Mouse (Mus musculus): Measurements from ENCODE around the gene Cped1. TPM values are rescaled to one million over a fixed set of nuclear protein-coding genes. Genes with fewer than 3 reads are reported as not detected.

Gene Cped1
- polyA plus RNA-seq, 1 experiment = 0.79 TPM

DNA sequence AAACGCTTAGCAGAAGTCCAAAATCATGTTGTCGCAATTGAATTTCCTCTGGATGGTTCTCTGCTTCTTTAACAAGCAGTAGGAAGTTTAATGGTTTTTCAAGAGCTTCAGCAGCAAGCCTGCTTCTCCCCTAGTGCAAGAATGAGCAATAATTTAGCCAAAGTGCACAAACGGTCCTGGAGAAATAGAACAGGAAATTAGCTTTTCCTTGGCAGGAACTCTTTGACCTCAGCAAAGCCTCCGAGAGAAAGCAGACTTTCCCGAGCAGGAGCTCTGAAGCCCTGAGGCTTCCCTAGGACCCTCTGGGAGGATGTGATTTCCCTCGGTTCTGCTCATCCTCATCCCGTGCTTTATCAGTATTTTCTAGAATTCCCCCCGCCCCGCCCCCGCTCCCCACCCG is 13.3 kb downstream of the Cped1 start:
- H3K79me2 ChIP-seq (ENCODE audit: control insufficient read depth, insufficient read depth) = no peaks in the 10 kb centered on the region
- H3ac ChIP-seq (ENCODE audit: control insufficient read depth, insufficient read length) = no peak overlapping the region
- no peaks in the 10 kb centered on the region for H3K27me3 ChIP-seq (ENCODE audit: control insufficient read depth, insufficient read depth, insufficient read length)
- H3K4me3 ChIP-seq = no peak overlapping the region
- H3K4me2 ChIP-seq (ENCODE audit: low read depth) = no peak overlapping the region
- no peak for TF ChIP-seq USF1 (IDR thresholded peaks at IDR 0.05; ENCODE audit: low read depth)
- TF ChIP-seq E2F4 (IDR thresholded peaks at IDR 0.05; ENCODE audit: insufficient read depth) = no peak
- TF ChIP-seq POLR2AphosphoS2 (IDR thresholded peaks at IDR 0.05; ENCODE audit: insufficient read length, low read depth) = no peak
- TF ChIP-seq REST (IDR thresholded peaks at IDR 0.05; ENCODE audit: insufficient read depth, insufficient read length) = no peak
- TF ChIP-seq SRF (IDR thresholded peaks at IDR 0.05; ENCODE audit: control insufficient read depth, insufficient read length, low read depth) = no peak
- no peak for TF ChIP-seq CEBPB (IDR thresholded peaks at IDR 0.05; ENCODE audit: insufficient read depth, poor library complexity, severe bottlenecking)
- no peak for TF ChIP-seq TCF12 (IDR thresholded peaks at IDR 0.05; ENCODE audit: insufficient read depth, poor library complexity, severe bottlenecking)
- no peak for TF ChIP-seq MAX (IDR thresholded peaks at IDR 0.05; ENCODE audit: low read depth)
- no peak for TF ChIP-seq MYOD1 (IDR thresholded peaks at IDR 0.05; ENCODE audit: control insufficient read depth in 1 of 3, insufficient read length in 2 of 3, low read depth in 2 of 3)
- no peak for TF ChIP-seq MYOG (IDR thresholded peaks at IDR 0.05; ENCODE audit: control insufficient read depth in 1 of 3, insufficient read depth in 1 of 3, insufficient read length in 2 of 3, low read depth in 2 of 3)
- TF ChIP-seq POLR2A (IDR thresholded peaks at IDR 0.05; ENCODE audit: insufficient read length, low read depth) = no peak
- no peak for TF ChIP-seq TCF3 (IDR thresholded peaks at IDR 0.05; ENCODE audit: insufficient read length, low read depth)
- no peaks in the 10 kb centered on the region for H3K36me3 ChIP-seq (ENCODE audit: control insufficient read depth, insufficient read depth)

DNA sequence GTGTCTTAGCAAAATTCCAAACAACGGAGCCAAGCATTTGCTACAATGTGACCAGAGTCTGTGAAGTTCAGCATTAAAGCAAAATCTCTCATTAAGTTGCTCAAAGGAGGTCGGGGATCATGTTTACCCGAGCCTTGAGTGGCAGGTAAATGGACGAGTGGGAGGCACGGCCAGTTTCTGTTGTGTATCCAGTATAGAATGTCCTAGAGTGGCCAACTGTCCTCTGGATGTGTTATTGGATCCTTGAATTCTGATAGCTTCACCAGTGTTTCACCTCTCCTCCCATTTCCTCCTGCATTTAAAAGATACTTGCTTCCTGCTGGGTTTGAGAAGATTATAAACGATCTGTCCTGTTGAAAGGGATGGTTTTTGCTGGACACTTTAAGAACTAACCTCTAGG is 14.4 kb downstream of the Cped1 start:
- H3K79me2 ChIP-seq (ENCODE audit: control insufficient read depth, insufficient read depth) = no peaks in the 10 kb centered on the region
- H3ac ChIP-seq (ENCODE audit: control insufficient read depth, insufficient read length) = no peak overlapping the region
- H3K36me3 ChIP-seq (ENCODE audit: control insufficient read depth, insufficient read depth) = no peaks in the 10 kb centered on the region
- H3K4me3 ChIP-seq = no peak overlapping the region
- TF ChIP-seq CEBPB (IDR thresholded peaks at IDR 0.05; ENCODE audit: insufficient read depth, poor library complexity, severe bottlenecking) (no peak), MAX (IDR thresholded peaks at IDR 0.05; ENCODE audit: low read depth) (no peak), E2F4 (IDR thresholded peaks at IDR 0.05; ENCODE audit: insufficient read depth) (no peak), USF1 (IDR thresholded peaks at IDR 0.05; ENCODE audit: low read depth) (no peak), MYOG (IDR thresholded peaks at IDR 0.05; ENCODE audit: control insufficient read depth in 1 of 3, insufficient read depth in 1 of 3, insufficient read length in 2 of 3, low read depth in 2 of 3) (no peak), TCF12 (IDR thresholded peaks at IDR 0.05; ENCODE audit: insufficient read depth, poor library complexity, severe bottlenecking) (no peak)
- no peak overlapping the region for H3K4me2 ChIP-seq (ENCODE audit: low read depth)
- H3K27me3 ChIP-seq (ENCODE audit: control insufficient read depth, insufficient read depth, insufficient read length) = no peaks in the 10 kb centered on the region

DNA sequence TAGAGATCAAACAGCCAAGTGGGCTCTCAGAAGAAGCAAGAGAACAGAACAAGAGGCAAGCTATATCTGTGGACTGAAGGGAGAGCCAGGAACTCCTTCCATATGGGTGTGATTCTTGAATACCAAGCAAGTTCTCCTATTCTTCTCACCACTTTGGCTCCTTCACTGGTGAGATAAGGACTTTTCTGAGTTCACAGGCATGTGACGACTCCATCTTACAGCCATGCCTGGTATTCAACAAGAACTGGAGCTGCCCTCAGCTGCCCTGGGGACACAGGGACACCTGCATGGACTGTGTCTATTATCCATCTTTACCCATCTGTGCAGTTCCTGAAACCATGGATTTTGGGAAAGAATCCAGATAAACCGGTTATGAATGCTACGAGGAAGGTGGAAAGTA is 15.2 kb downstream of the Cped1 start:
- H3K4me3 ChIP-seq = no peak overlapping the region
- H3K27me3 ChIP-seq (ENCODE audit: control insufficient read depth, insufficient read depth, insufficient read length) = no peaks in the 10 kb centered on the region
- no peak for TF ChIP-seq TCF3 (IDR thresholded peaks at IDR 0.05; ENCODE audit: insufficient read length, low read depth)
- no peak for TF ChIP-seq SRF (IDR thresholded peaks at IDR 0.05; ENCODE audit: control insufficient read depth, insufficient read length, low read depth)
- no peak for TF ChIP-seq TCF12 (IDR thresholded peaks at IDR 0.05; ENCODE audit: insufficient read depth, poor library complexity, severe bottlenecking)
- TF ChIP-seq CEBPB (IDR thresholded peaks at IDR 0.05; ENCODE audit: insufficient read depth, poor library complexity, severe bottlenecking) = no peak
- TF ChIP-seq MAX (IDR thresholded peaks at IDR 0.05; ENCODE audit: low read depth) = no peak
- no peak for TF ChIP-seq POLR2AphosphoS2 (IDR thresholded peaks at IDR 0.05; ENCODE audit: insufficient read length, low read depth)
- TF ChIP-seq MYOD1 (IDR thresholded peaks at IDR 0.05; ENCODE audit: control insufficient read depth in 1 of 3, insufficient read length in 2 of 3, low read depth in 2 of 3) = no peak
- TF ChIP-seq MYOG (IDR thresholded peaks at IDR 0.05; ENCODE audit: control insufficient read depth in 1 of 3, insufficient read depth in 1 of 3, insufficient read length in 2 of 3, low read depth in 2 of 3) = no peak
- no peak for TF ChIP-seq USF1 (IDR thresholded peaks at IDR 0.05; ENCODE audit: low read depth)
- TF ChIP-seq REST (IDR thresholded peaks at IDR 0.05; ENCODE audit: insufficient read depth, insufficient read length) = no peak
- no peak for TF ChIP-seq E2F4 (IDR thresholded peaks at IDR 0.05; ENCODE audit: insufficient read depth)
- H3K4me2 ChIP-seq (ENCODE audit: low read depth) = no peak overlapping the region
- no peak overlapping the region for H3ac ChIP-seq (ENCODE audit: control insufficient read depth, insufficient read length)
- no peaks in the 10 kb centered on the region for H3K79me2 ChIP-seq (ENCODE audit: control insufficient read depth, insufficient read depth)
- no peaks in the 10 kb centered on the region for H3K36me3 ChIP-seq (ENCODE audit: control insufficient read depth, insufficient read depth)

DNA sequence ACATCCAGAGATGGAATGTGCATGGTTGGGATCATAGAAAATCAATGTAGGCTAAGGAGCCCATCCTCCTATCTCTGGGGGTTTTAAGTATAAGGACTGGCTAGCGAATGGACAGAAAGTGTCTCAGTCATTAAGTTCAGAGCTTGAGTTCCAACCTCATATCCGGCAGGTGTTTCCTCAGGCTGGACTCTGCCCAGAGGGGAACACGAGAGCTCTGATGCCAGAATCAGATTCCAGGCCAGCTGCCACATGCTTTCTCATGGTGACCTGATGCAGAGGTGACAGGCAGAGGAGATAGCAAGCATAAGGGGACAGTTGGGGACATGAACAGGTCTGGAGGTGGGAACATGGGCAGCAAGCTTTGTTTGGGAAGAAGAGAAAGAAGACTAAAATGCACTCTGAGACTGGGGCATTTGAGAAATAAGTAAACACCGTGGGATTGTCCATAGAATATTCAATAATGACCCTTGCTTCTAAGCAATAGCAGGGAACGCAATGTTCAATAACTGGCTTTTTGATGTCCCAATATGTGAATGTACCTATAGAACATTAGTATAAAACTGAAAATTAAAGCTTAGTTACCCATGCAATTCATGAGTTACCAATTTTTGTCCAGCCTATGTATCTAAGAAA is 15.7 kb downstream of the Cped1 start:
- Histone ChIP-seq H3K79me2 (ENCODE audit: control insufficient read depth, insufficient read depth) (no peaks in the 10 kb centered on the region), H3ac (ENCODE audit: control insufficient read depth, insufficient read length) (no peak overlapping the region), H3K36me3 (ENCODE audit: control insufficient read depth, insufficient read depth) (no peaks in the 10 kb centered on the region), H3K4me2 (ENCODE audit: low read depth) (no peak overlapping the region), H3K27me3 (ENCODE audit: control insufficient read depth, insufficient read depth, insufficient read length) (no peaks in the 10 kb centered on the region), H3K4me3 (no peak overlapping the region)
- TF ChIP-seq MYOD1 (IDR thresholded peaks at IDR 0.05; ENCODE audit: control insufficient read depth in 1 of 3, insufficient read length in 2 of 3, low read depth in 2 of 3) (peak in 1 of 3 experiments; percentile 12), SRF (IDR thresholded peaks at IDR 0.05; ENCODE audit: control insufficient read depth, insufficient read length, low read depth) (no peak)

DNA sequence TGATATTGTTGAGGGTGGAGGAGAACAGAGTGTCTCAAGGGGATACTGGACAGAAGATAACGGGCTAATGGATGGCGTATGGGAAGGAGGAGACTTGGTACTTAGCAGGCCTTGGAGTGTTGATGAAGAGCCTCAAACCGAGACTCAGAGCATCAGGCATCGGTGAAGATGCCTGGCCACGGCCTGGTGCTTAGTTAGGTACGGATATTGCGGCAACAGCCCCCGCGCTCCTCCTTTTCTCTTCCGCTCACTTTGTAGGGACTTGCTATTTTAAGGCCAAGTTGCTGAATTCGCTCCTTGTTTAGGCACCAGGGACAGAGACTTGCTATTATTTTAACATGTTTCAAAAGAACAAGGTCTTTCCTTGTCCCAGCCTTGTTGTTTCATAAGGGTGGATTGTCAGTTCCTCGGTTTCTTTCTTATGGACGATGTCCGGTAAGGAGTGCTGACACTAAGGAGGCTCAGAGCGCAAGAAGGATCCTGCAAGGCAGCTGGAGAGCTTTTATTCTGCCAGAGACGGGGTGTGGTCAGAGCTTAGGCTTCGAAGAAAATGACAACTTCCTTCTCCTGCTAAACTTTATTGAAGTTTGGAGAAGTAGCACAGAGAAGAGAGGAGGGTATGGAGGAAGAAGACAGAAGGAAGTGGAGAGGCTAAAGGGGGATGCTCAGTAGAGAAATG is 16.9 kb downstream of the Cped1 start:
- Histone ChIP-seq H3K27me3 (ENCODE audit: control insufficient read depth, insufficient read depth, insufficient read length) (no peaks in the 10 kb centered on the region), H3K4me3 (no peak overlapping the region), H3K4me2 (ENCODE audit: low read depth) (no peak overlapping the region), H3K36me3 (ENCODE audit: control insufficient read depth, insufficient read depth) (no peaks in the 10 kb centered on the region), H3ac (ENCODE audit: control insufficient read depth, insufficient read length) (no peak overlapping the region), H3K79me2 (ENCODE audit: control insufficient read depth, insufficient read depth) (no peaks in the 10 kb centered on the region)
- no peak for TF ChIP-seq MAX (IDR thresholded peaks at IDR 0.05; ENCODE audit: low read depth)
- no peak for TF ChIP-seq MYOD1 (IDR thresholded peaks at IDR 0.05; ENCODE audit: control insufficient read depth in 1 of 3, insufficient read length in 2 of 3, low read depth in 2 of 3)
- no peak for TF ChIP-seq TCF12 (IDR thresholded peaks at IDR 0.05; ENCODE audit: insufficient read depth, poor library complexity, severe bottlenecking)
- no peak for TF ChIP-seq POLR2AphosphoS2 (IDR thresholded peaks at IDR 0.05; ENCODE audit: insufficient read length, low read depth)
- no peak for TF ChIP-seq REST (IDR thresholded peaks at IDR 0.05; ENCODE audit: insufficient read depth, insufficient read length)
- no peak for TF ChIP-seq MYOG (IDR thresholded peaks at IDR 0.05; ENCODE audit: control insufficient read depth in 1 of 3, insufficient read depth in 1 of 3, insufficient read length in 2 of 3, low read depth in 2 of 3)
- no peak for TF ChIP-seq CEBPB (IDR thresholded peaks at IDR 0.05; ENCODE audit: insufficient read depth, poor library complexity, severe bottlenecking)
